In the genomic region with DNA sequence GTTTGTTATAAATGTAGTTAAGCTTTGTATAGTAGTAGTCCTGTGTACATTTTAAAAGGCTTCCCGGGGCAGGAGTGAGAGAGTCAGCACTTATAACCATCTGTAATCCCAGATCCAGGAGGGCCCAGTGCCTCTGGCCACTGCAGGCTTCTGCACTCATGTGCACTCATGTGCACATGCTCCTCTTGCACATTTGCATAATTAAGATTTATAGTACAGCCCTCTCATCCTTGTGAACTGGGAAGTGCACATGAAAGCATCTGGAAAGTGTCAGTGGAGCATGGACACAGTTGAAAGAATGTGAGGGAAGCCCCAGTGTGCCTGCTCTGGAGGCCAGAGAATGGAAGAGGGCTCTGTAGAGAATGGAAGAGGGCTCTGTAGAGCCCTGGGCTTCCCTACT, we compare ENCODE assay signal across 30 mouse cellular contexts. TPM values are rescaled to one million over a fixed set of nuclear protein-coding genes. Genes with fewer than 3 reads are reported as not detected.
"Had no signal": no experiment of that assay in that cellular context is flagged by ENCODE, and none has a peak within 500 bp of the region (broad histone marks: within the 10 kb centered on the region; RNA-seq: fewer than 3 reads in every experiment).

No protein-coding gene starts in this region.

- H3K9me3 ChIP-seq: heart, embryonic 10.5 days; heart, embryonic 12.5 days; hindbrain, embryonic 10.5 days; hindbrain, embryonic 12.5 days; intestine, embryonic 15.5 days; kidney, embryonic 15.5 days; limb, embryonic 10.5 days; limb, embryonic 12.5 days had no signal

- H3K4me3 ChIP-seq: gastrocnemius, adult 2 months; heart, embryonic 10.5 days; heart, embryonic 12.5 days; hindbrain, embryonic 10.5 days; hindbrain, embryonic 12.5 days; intestine, embryonic 15.5 days; kidney, embryonic 15.5 days; layer of hippocampus, adult 2 months; left cerebral cortex, adult 2 months; limb, embryonic 10.5 days; limb, embryonic 12.5 days had no signal

- ATAC-seq: hindbrain, embryonic 16.5 days; inflammation-experienced regulatory T-cells, adult 6 months; intestine, embryonic 15.5 days; intestine, postnatal 0 days had no signal

- H3K4me2 ChIP-seq: heart, embryonic 12.5 days; hindbrain, embryonic 12.5 days; hindbrain, embryonic 14.5 days; intestine, embryonic 15.5 days; kidney, embryonic 15.5 days; limb, embryonic 12.5 days; liver, embryonic 11.5 days had no signal

- H3K9ac ChIP-seq: heart, embryonic 12.5 days; hindbrain, embryonic 12.5 days; hindbrain, embryonic 14.5 days; intestine, embryonic 15.5 days; kidney, embryonic 15.5 days; limb, embryonic 12.5 days had no signal

- DNase-seq: gastrocnemius, adult 2 months; gastrocnemius, postnatal 10 days; gastrocnemius, postnatal 25 days; heart, adult 18-20 months; heart, postnatal 10 days; heart, postnatal 4 days; kidney, adult 18-20 months; kidney, adult 9 months; kidney, postnatal 10 days; kidney, postnatal 25 days; kidney, postnatal 4 days; liver had no signal

- H3K4me1 ChIP-seq: heart, embryonic 10.5 days; heart, embryonic 12.5 days; hindbrain, embryonic 10.5 days; hindbrain, embryonic 12.5 days; intestine, embryonic 15.5 days; kidney, embryonic 15.5 days; limb, embryonic 10.5 days; limb, embryonic 12.5 days had no signal

- H3K27ac ChIP-seq: gastrocnemius, adult 2 months; heart, embryonic 10.5 days; hindbrain, embryonic 10.5 days; hindbrain, embryonic 12.5 days; hindbrain, embryonic 14.5 days; intestine, embryonic 15.5 days; kidney, embryonic 15.5 days; layer of hippocampus, adult 2 months; left cerebral cortex, adult 2 months; limb, embryonic 10.5 days; limb, embryonic 12.5 days had no signal

- H3K27me3 ChIP-seq: heart, embryonic 12.5 days; hindbrain, embryonic 12.5 days; intestine, embryonic 15.5 days; kidney, embryonic 15.5 days; limb, embryonic 12.5 days had no signal

RNA-seq across cellular contexts. Expression of gene Mmp21, which starts 17.4 kb away (rescaled TPM):
- polyA plus RNA-seq: heart, embryonic 10.5 days; heart, embryonic 14.5 days; heart, embryonic 16.5 days; hindbrain, embryonic 10.5 days; hindbrain, embryonic 12.5 days; inflammation-experienced regulatory T-cells, adult 6 months; intestine, embryonic 15.5 days; intestine, postnatal 0 days; limb, embryonic 12.5 days; limb, embryonic 14.5 days; liver, embryonic 11.5 days had no signal
